Mouse (Mus musculus): ENCODE measurements around the gene Ncam1.

The Ncam1 gene

GRCm38 (mm10) chr9:49570731-49571694 is 227.7 kb downstream of the Ncam1 start:
- peak; percentile 40 for DNase-seq (ENCODE audit: low read depth, low spot score)

- no peak for DNase-seq (ENCODE audit: low read depth, low spot score)
These were observed 228.6 kb downstream of the Ncam1 start for GRCm38 (mm10) chr9:49570033-49570660.

GRCm38 (mm10) chr9:49565846-49566245 is 232.9 kb downstream of the Ncam1 start:
- no peak for DNase-seq (ENCODE audit: low read depth, low spot score)

- DNase-seq (ENCODE audit: low read depth, low spot score), result no peak
These were observed 239.8 kb downstream of the Ncam1 start for GRCm38 (mm10) chr9:49558941-49559340.

GRCm38 (mm10) chr9:49551353-49551752 is 247.4 kb downstream of the Ncam1 start:
- no peak for DNase-seq (ENCODE audit: low read depth, low spot score)

GRCm38 (mm10) chr9:49542593-49542992 is 256.1 kb downstream of the Ncam1 start:
- DNase-seq (ENCODE audit: low read depth, low spot score), result no peak

- no peak for DNase-seq (ENCODE audit: low read depth, low spot score)
These were observed 260.9 kb downstream of the Ncam1 start for GRCm38 (mm10) chr9:49537814-49538213.

GRCm38 (mm10) chr9:49536593-49536992 is 262.1 kb downstream of the Ncam1 start:
- DNase-seq (ENCODE audit: low read depth, low spot score), result no peak

GRCm38 (mm10) chr9:49534958-49535357 is 263.8 kb downstream of the Ncam1 start:
- no peak for DNase-seq (ENCODE audit: low read depth, low spot score)

GRCm38 (mm10) chr9:49533912-49534491 is 264.7 kb downstream of the Ncam1 start:
- DNase-seq (ENCODE audit: low read depth, low spot score), result no peak

GRCm38 (mm10) chr9:49533455-49533854 is 265.3 kb downstream of the Ncam1 start:
- DNase-seq (ENCODE audit: low read depth, low spot score), result no peak

GRCm38 (mm10) chr9:49531833-49532232 is 266.9 kb downstream of the Ncam1 start:
- no peak for DNase-seq (ENCODE audit: low read depth, low spot score)

GRCm38 (mm10) chr9:49531257-49531656 is 267.5 kb downstream of the Ncam1 start:
- DNase-seq (ENCODE audit: low read depth, low spot score), result no peak

GRCm38 (mm10) chr9:49530739-49531138 is 268.0 kb downstream of the Ncam1 start:
- no peak for DNase-seq (ENCODE audit: low read depth, low spot score)

GRCm38 (mm10) chr9:49529366-49529959 is 269.3 kb downstream of the Ncam1 start:
- DNase-seq (ENCODE audit: low read depth, low spot score), result no peak

GRCm38 (mm10) chr9:49528943-49529342 is 269.8 kb downstream of the Ncam1 start:
- no peak for DNase-seq (ENCODE audit: low read depth, low spot score)

GRCm38 (mm10) chr9:49528026-49528425 is 270.7 kb downstream of the Ncam1 start:
- no peak for DNase-seq (ENCODE audit: low read depth, low spot score)

- no peak for DNase-seq (ENCODE audit: low read depth, low spot score)
These were observed 271.4 kb downstream of the Ncam1 start for GRCm38 (mm10) chr9:49527340-49527739.

GRCm38 (mm10) chr9:49524721-49525120 is 274.0 kb downstream of the Ncam1 start:
- DNase-seq (ENCODE audit: low read depth, low spot score), result no peak

GRCm38 (mm10) chr9:49523881-49524280 is 274.8 kb downstream of the Ncam1 start:
- DNase-seq (ENCODE audit: low read depth, low spot score), result no peak

GRCm38 (mm10) chr9:49514306-49514705 is 284.4 kb downstream of the Ncam1 start:
- DNase-seq (ENCODE audit: low read depth, low spot score), result no peak

- no peak for DNase-seq (ENCODE audit: low read depth, low spot score)
These were observed 288.1 kb downstream of the Ncam1 start for GRCm38 (mm10) chr9:49510666-49511065.
